Mouse (Mus musculus) embryonic facial prominence, embryonic 10.5 days (tissue): ENCODE measurements around the gene Prrt1. TPM values are rescaled to one million over a fixed set of nuclear protein-coding genes. Genes with fewer than 3 reads are reported as not detected.

Source experiments
- polyA plus RNA-seq: library from polyadenylated mRNA; unstranded; fragments of >200 nt; fragmentation: Nextera tagmentation; extraction: Ambion mirVana; gene quantifications from 2 replicates; pipeline ENCODE4 v1.2.1, GENCODE M21; 2016

Prrt1 gene
- polyA plus RNA-seq, 1 experiment from 2014 or later = 0.12 TPM

Other genes starting within 250 kb of the Prrt1 start
- 0.88 and 1.4 TPM in 2 replicates for gene BC051142, start 230.7 kb upstream of the Prrt1 start, polyA plus RNA-seq
- gene Btnl4, start 152.2 kb upstream of the Prrt1 start, polyA plus RNA-seq = not detected in 2 replicates
- gene Btnl6, start 112.2 kb upstream of the Prrt1 start, polyA plus RNA-seq = not detected in 2 replicates
- 5.4 and 6.6 TPM in 2 replicates for gene Notch4, start 65.3 kb upstream of the Prrt1 start, polyA plus RNA-seq
- gene Gpsm3, start 39.7 kb upstream of the Prrt1 start, polyA plus RNA-seq = 9.4 and 10.1 TPM in 2 replicates
- 18.2 and 19.5 TPM in 2 replicates for gene Pbx2, start 38.3 kb upstream of the Prrt1 start, polyA plus RNA-seq
- 2.6 and 3.6 TPM in 2 replicates for gene Ager, start 31.7 kb upstream of the Prrt1 start, polyA plus RNA-seq
- gene Rnf5, start 25.8 kb upstream of the Prrt1 start, polyA plus RNA-seq = 165 and 172 TPM in 2 replicates
- gene Agpat1, start 25.3 kb upstream of the Prrt1 start, polyA plus RNA-seq = 51.3 and 56.1 TPM in 2 replicates
- gene Egfl8, start 13.6 kb upstream of the Prrt1 start, polyA plus RNA-seq = 4.0 and 4.2 TPM in 2 replicates
- 18.6 and 19.5 TPM in 2 replicates for gene Ppt2, start 1.0 kb upstream of the Prrt1 start, polyA plus RNA-seq
- 16.6 and 17.3 TPM in 2 replicates for gene Fkbpl, start 15.2 kb downstream of the Prrt1 start, polyA plus RNA-seq
- 103 and 104 TPM in 2 replicates for gene Atf6b, start 17.6 kb downstream of the Prrt1 start, polyA plus RNA-seq
- gene Tnxb, start 41.0 kb downstream of the Prrt1 start, polyA plus RNA-seq = 0.03 TPM in 1 of 2 replicates, not detected in the other
- gene C4b, start 114.3 kb downstream of the Prrt1 start, polyA plus RNA-seq = not detected in 2 replicates
- not detected in 2 replicates for gene Cyp21a1, start 175.0 kb downstream of the Prrt1 start, polyA plus RNA-seq
- gene Stk19, start 207.4 kb downstream of the Prrt1 start, polyA plus RNA-seq = 24.6 and 26.4 TPM in 2 replicates
- 78.1 and 88.8 TPM in 2 replicates for gene Dxo, start 207.5 kb downstream of the Prrt1 start, polyA plus RNA-seq
- 57.1 and 57.3 TPM in 2 replicates for gene Skiv2l, start 220.7 kb downstream of the Prrt1 start, polyA plus RNA-seq
- 129 and 144 TPM in 2 replicates for gene Nelfe, start 220.9 kb downstream of the Prrt1 start, polyA plus RNA-seq
- gene Cfb, start 233.0 kb downstream of the Prrt1 start, polyA plus RNA-seq = 2.1 and 2.6 TPM in 2 replicates
- 4.8 and 6.2 TPM in 2 replicates for gene Zbtb12, start 249.9 kb downstream of the Prrt1 start, polyA plus RNA-seq